Mouse (Mus musculus) megakaryocyte, embryonic 14.5 days (primary cell): Measurements from ENCODE around the gene Abcb11. TPM values are rescaled to one million over a fixed set of nuclear protein-coding genes. Genes with fewer than 3 reads are reported as not detected.
A peak's percentile ranks its signal among the peaks of the same experiment; 100 is the strongest.

Experiments
- H3K27me3 ChIP-seq: replicated peaks from 2 replicates; pipeline ENCODE3; 2012; ENCODE audit warnings: inconsistent platforms
- H3K36me3 ChIP-seq: replicated peaks from 2 replicates; pipeline ENCODE3; 2012; ENCODE audit warnings: low read length, inconsistent platforms, mixed read lengths
- H3K4me1 ChIP-seq: 2 replicates; pipeline ENCODE4 v1.6.1; 2012; ENCODE audit warnings: inconsistent platforms
- H3K4me3 ChIP-seq: replicated peaks from 2 replicates; pipeline ENCODE3; 2012; ENCODE audit warnings: moderate library complexity, mild to moderate bottlenecking, inconsistent platforms
- H3K9me3 ChIP-seq: 2 replicates; pipeline ENCODE4 v1.6.1; 2012; ENCODE audit warnings: inconsistent platforms
- FLI1 ChIP-seq: IDR thresholded peaks from 2 replicates; pipeline ENCODE4 v1.6.1; 2012; ENCODE audit warnings: low read length, inconsistent platforms, mixed read lengths
- GATA1 ChIP-seq: IDR thresholded peaks from 3 replicates; pipeline ENCODE4 v1.6.1; 2012; ENCODE audit warnings: mixed read lengths, low read length, inconsistent platforms, borderline replicate concordance
- polyA plus RNA-seq: library from polyadenylated mRNA; stranded (reverse); fragments of >175 nt; gene quantifications from 2 replicates; pipeline ENCODE4 v1.2.3, GENCODE M21; 2012; ENCODE audit warnings: low replicate concordance; ENCODE audit not compliant: insufficient read depth

The Abcb11 gene
- polyA plus RNA-seq, 1 experiment = 0.03 TPM

GRCm38 (mm10) chr2:69205791-69206351 lies 136.5 kb downstream of the Abcb11 start, which contains the start of gene Spc25:
Gene Spc25, minus strand, starts transcription at chr2:69206194.
- peak; percentile 57; the same call in 1 of the 2 replicates for TF ChIP-seq FLI1
- no peak for TF ChIP-seq GATA1
- H3K4me3 ChIP-seq = peak within 1 kb of the TSS; percentile 98
- peaks cover 19% of the 10 kb centered on the region for H3K4me1 ChIP-seq
- peaks cover 21% of the 10 kb centered on the region for H3K36me3 ChIP-seq
- H3K27me3 ChIP-seq = no peaks in the 10 kb centered on the region
- no peaks in the 10 kb centered on the region for H3K9me3 ChIP-seq

GRCm38 (mm10) chr2:69205185-69205584 lies 137.2 kb downstream of the Abcb11 start:
- Histone ChIP-seq H3K27me3 (no peaks in the 10 kb centered on the region), H3K36me3 (peaks cover 25% of the 10 kb centered on the region), H3K4me3 (peak overlapping the region; percentile 98), H3K9me3 (no peaks in the 10 kb centered on the region), H3K4me1 (peaks cover 19% of the 10 kb centered on the region)
- TF ChIP-seq GATA1 = no peak
- no peak for TF ChIP-seq FLI1

GRCm38 (mm10) chr2:69193555-69193954 lies 148.9 kb downstream of the Abcb11 start:
- Histone ChIP-seq H3K4me1 (peaks cover 14% of the 10 kb centered on the region), H3K9me3 (no peaks in the 10 kb centered on the region), H3K36me3 (peaks cover 75% of the 10 kb centered on the region), H3K27me3 (no peaks in the 10 kb centered on the region), H3K4me3 (no peak overlapping the region)
- no peak for TF ChIP-seq FLI1
- no peak for TF ChIP-seq GATA1

- TF ChIP-seq FLI1 (no peak), GATA1 (no peak)
- H3K36me3 ChIP-seq = peaks cover 72% of the 10 kb centered on the region
Observed at GRCm38 (mm10) chr2:69191059-69191458, 151.4 kb downstream of the Abcb11 start.

GRCm38 (mm10) chr2:69189222-69189621 lies 153.2 kb downstream of the Abcb11 start:
- H3K9me3 ChIP-seq = no peaks in the 10 kb centered on the region
- H3K36me3 ChIP-seq = peaks cover 59% of the 10 kb centered on the region
- peaks cover 14% of the 10 kb centered on the region for H3K4me1 ChIP-seq
- H3K27me3 ChIP-seq = no peaks in the 10 kb centered on the region
- TF ChIP-seq GATA1 (no peak), FLI1 (no peak)
- H3K4me3 ChIP-seq = no peak overlapping the region

More at GRCm38 (mm10) chr2:69191059-69191458, 151.4 kb downstream of the Abcb11 start:
- Histone ChIP-seq H3K9me3 (no peaks in the 10 kb centered on the region), H3K4me3 (no peak overlapping the region), H3K4me1 (peaks cover 14% of the 10 kb centered on the region), H3K27me3 (no peaks in the 10 kb centered on the region)

GRCm38 (mm10) chr2:69188732-69189131 lies 153.7 kb downstream of the Abcb11 start:
- Histone ChIP-seq H3K4me1 (peaks cover 14% of the 10 kb centered on the region), H3K4me3 (no peak overlapping the region), H3K36me3 (peaks cover 54% of the 10 kb centered on the region), H3K27me3 (no peaks in the 10 kb centered on the region), H3K9me3 (no peaks in the 10 kb centered on the region)
- TF ChIP-seq FLI1 (no peak), GATA1 (no peak)

Other genes starting within 250 kb of the Abcb11 start
- gene Nostrin, start 206.8 kb downstream of the Abcb11 start, polyA plus RNA-seq = not detected in 2 replicates
- gene Spc25, start 136.4 kb downstream of the Abcb11 start, polyA plus RNA-seq = 1.6 and 7.5 TPM in 2 replicates
- gene G6pc2, start 131.5 kb downstream of the Abcb11 start, polyA plus RNA-seq = not detected in 2 replicates
- not detected in 2 replicates for gene Dhrs9, start 37.8 kb upstream of the Abcb11 start, polyA plus RNA-seq
- not detected in 2 replicates for gene Lrp2, start 243.4 kb upstream of the Abcb11 start, polyA plus RNA-seq